Mouse (Mus musculus): ENCODE data around the gene Slco2b1.

The Slco2b1 gene

DNA sequence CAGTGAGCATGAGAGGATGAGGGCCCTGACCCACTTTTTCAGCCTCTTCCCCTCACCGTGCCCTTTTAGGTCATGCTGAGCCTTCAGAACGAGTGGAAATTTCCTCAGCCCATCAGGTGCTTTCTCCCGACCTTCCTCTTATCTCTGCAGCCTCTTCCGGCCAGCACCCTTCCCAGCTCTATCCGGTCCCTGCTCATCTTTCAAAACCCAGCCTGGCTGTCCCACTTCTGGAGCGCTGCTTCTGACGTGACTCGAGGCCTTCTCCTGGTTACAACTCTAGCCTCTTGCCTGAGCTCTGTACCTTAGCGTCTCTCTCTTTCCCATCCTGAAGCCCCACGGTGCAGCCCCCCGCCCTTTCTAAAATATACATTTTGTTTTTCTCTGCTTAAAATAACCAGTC, 56.9 kb downstream of the Slco2b1 start:
- no peak for DNase-seq (ENCODE audit: extremely low spot score, low spot score)

- DNase-seq (ENCODE audit: extremely low spot score, low spot score): no peak
Observed at GRCm38 (mm10) chr7:99649585-99649984, 61.6 kb downstream of the Slco2b1 start.

DNA sequence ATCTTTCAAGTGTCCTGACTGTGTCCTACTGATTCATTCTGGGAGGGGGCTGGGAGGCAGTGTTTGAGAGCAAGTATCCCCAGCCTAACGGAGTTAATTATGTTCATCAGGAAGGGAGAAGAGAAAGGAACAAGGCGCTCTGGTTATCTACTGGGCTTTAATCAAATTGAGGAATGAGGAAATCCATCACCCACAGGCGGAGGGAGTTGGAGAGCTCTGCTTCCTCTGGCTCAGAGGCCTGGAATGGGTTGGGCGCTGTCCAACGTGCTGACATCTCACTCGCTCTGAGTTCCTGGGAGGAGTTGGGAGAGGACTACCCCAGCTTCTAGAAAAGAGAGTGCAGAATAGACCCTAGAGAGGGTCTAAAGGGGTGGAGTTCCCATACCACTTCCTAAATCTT, 62.5 kb downstream of the Slco2b1 start:
- peak; percentile 61 for DNase-seq (ENCODE audit: extremely low spot score, low spot score)

DNA sequence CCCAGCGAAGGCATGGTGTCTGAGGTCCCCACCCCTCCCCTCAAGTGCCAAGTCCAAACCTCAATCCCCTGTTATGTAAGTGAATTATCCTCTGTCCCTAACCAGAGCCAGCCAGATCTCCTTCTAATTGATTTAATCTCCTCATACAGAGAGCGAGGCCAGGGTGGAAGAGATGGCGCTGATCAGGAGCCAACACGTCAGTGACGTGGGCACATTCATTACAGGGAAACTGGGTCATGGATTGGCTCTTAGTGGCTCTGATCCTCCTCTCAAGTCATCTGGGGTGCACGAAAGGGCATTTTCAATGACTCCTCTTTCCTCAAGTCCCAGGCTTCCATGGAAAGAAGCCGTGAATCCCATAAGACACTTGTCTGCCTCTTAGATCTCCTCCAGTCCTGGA, 66.4 kb downstream of the Slco2b1 start:
- no peak for DNase-seq (ENCODE audit: extremely low spot score, low spot score)

DNA sequence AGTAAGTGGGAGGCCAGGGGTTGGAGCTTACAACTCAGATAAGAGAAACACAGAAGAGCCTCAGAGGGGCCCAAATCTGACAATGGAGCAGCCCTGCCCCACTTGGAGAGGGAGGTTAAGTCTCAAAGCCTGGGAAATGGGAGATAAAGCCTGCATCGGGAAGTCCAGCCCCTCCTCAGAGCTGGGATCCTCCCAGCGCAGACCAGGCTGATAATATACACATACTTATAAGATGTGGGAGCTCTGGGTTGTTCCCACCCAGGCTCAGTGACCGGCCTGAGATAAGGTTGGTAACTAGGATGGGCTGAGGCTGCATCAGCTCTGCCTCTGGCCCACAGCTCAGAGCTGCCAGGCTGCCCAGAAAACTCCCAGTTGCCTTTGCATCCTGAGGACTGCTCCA, 69.1 kb downstream of the Slco2b1 start:
- DNase-seq (ENCODE audit: extremely low spot score, low spot score): no peak

DNA sequence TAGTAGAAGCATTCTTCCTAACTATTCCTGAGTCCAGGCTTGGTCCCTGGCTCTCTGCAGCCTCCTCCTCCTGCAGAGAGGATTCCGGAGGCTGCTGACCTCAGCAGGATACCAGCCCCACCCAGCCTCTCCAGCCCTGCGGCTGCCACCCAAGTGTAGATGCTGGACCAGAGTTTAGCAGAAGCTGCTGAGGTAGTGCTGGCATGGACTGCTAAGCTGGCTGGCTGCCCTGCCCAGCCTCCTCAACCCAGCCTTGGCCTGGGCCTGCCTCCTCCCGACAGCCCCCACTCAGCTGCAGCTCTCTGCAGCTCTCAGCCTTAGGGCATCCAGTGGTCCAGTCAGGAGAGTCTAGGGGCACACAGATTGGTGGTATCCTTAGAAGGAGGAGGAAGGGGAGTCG, 69.9 kb downstream of the Slco2b1 start:
- no peak for DNase-seq (ENCODE audit: extremely low spot score, low spot score)

- DNase-seq (ENCODE audit: extremely low spot score, low spot score): no peak
Observed at GRCm38 (mm10) chr7:99633966-99634665, 77.0 kb downstream of the Slco2b1 start.

DNA sequence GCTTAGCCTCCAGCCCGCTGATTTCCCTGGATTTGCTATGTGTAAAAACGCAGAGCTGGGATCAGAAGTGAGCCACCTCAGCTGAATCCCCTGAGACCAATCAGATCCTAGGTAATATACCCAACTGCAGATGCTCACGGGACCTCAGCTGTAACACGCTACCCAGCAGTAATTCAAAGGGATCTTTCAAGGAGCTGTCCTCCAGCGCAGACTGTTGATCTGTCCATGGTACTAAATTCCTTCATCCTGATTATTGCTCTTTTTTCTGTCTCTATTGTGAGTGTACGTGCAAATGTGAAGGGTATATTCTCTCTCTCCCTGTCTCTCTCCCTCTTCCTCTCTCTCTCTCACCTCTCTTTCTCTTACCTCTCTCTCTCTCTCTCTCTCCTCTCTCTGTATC, 78.9 kb downstream of the Slco2b1 start:
- DNase-seq (ENCODE audit: extremely low spot score, low spot score): no peak

- DNase-seq (ENCODE audit: extremely low spot score, low spot score): no peak
Observed at GRCm38 (mm10) chr7:99627366-99627765, 83.8 kb downstream of the Slco2b1 start.

DNA sequence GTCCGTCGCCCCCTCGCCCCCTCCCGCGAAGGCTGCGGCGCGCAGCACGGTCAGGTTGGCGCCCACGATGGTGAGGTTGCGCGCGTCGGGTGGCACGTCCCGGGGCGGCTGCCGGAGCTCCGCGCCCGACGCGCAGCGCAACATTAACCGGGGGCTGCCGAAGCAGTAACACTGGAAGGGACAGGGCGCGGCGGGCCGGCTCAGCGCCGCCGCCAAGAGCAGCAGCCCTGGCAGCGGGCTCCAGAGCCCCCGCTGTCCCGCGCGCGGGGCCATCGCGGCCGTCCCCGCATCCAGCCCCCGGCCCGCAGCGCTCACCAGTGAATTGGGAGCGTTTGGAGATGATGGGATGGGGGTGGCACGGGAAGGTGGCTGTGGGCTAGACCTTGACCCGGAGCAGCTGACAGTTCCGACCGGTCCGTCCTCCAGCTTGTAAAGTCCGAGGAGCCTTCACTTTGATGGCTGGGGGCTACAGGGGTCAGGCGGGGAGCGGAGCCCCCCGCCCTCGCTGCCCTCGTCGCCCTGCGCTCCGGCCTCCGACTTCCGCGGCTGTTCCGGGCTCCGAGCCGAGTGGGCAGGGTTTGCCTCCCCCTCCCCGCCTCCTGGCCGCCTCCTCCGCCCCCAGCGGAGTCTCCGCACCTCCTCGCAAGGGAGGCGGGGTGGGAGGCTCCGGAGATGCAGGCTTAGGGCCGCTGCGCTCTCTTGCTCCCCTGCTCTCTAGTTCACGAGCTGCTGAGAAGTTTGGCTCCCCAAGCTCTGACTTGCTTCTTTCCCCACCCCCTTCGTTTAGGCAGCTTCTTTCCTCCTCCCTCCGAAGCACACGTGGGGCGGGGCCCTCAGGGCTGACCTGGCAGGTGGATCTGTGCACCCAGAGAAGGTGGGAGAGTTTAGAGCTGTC, 84.5 kb downstream of the Slco2b1 start, which contains the start of gene Tpbgl:
Gene Tpbgl (minus strand): TSS at position 728 of the 895 bp plus-strand sequence.
- DNase-seq (ENCODE audit: extremely low spot score, low spot score): peak; percentile 50

DNA sequence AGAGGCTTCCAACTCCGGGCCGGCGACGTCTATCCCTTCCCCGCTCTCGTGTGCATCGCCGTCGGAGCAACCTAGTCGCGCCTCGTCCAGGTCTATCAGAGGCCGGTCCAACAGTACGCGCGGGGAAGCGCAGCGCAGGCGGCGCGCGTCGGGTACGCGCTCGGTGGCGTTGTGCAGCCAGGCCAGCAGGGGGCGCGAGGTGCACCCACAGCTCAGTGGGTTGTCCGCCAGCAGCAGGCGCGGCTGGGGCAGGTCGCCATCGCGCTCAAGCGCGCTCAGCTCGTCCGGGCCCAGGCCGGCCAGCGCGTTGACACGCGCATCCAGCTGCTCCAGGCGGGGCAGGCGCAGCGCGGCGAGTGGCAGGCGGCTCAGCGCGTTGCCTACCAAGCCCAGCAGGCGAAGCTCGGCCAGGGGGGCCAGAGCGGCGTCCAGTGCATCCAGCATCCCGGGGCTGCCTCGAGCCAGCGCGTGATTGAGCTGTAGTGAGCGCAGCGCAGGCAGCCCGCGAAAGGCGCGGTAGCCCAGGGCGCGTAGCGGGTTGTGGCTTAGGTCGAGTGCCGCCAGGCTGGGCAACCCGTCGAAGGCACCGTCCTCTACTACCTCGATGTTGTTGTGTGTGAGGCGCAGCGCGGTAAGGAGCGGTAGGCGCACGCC, 85.3 kb downstream of the Slco2b1 start:
- DNase-seq (ENCODE audit: extremely low spot score, low spot score): peak; percentile 90

DNA sequence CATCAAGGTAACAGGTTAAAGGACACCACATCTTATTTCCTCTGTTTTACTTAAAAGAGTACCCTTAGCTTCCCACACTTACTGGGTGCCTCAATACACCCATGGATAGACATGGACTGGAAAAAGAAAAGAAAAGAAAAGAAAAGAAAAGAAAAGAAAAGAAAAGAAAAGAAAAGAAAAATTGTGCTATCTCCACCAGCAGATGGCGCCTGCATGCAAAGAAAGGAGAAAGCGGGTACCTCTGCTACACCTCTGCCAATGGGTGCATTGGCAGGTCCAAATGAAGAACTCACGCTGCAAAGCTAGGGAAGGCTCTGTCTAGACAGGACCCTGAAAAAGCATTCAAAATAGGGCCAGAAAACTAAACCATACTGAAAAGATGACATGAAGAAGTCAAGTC, 92.3 kb downstream of the Slco2b1 start:
- DNase-seq (ENCODE audit: extremely low spot score, low spot score): no peak

DNA sequence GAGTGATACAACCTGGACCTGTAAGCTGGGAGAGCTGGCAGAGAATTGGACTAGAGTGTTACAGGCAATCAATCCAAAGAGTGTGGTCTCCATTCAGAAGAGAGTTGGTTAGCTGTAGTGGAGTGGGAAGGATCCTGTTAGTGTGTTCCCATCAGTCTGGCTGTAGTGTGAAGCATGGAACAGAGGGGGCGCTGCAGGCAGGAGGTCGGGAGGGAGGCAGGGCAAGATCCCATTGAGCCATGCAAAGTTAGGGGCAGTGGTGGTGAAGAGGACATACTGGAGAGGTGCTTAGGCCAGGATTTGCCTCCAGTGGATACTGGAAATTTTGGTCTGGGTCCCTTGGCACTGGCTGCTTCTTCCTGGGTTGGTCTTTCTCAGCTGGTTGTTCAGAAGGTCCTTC, 92.9 kb downstream of the Slco2b1 start:
- DNase-seq (ENCODE audit: extremely low spot score, low spot score): no peak

Measured in neural tube, embryonic 10.5 days (tissue).